Comparison of ENCODE assay signal across 28 mouse cellular contexts in genomic region chr7:112561504-112561903, GRCm38 (mm10).
A peak's percentile ranks its signal among the peaks of the same experiment; 100 is the strongest.
DNase-seq lines count a peak whose midpoint lies in the region; ATAC-seq lines count a peak whose summit lies in the region.
"Had no signal": no experiment of that assay in that cellular context is flagged by ENCODE, and none has a peak within 500 bp of the region (broad histone marks: within the 10 kb centered on the region; RNA-seq: fewer than 3 reads in every experiment).

No protein-coding gene starts in this region.

- H3K27me3 ChIP-seq in heart, embryonic 12.5 days (replicated peaks): no peaks in the 10 kb centered on the region
- no peaks in the 10 kb centered on the region for H3K27me3 ChIP-seq in kidney, embryonic 16.5 days (ENCODE audit: insufficient read depth, low read length)
- H3K27me3 ChIP-seq: embryonic facial prominence, embryonic 13.5 days; intestine, embryonic 15.5 days; limb, embryonic 13.5 days; lung, embryonic 15.5 days; Patski had no signal

- 0 out of 2 replicates have a peak, but pooled peaks cover 9% of the 10 kb centered on the region for H3K4me1 ChIP-seq in heart, embryonic 12.5 days (replicated peaks)
- no peaks in the 10 kb centered on the region for H3K4me1 ChIP-seq in kidney, embryonic 16.5 days (ENCODE audit: insufficient read depth, low read length)
- H3K4me1 ChIP-seq: embryonic facial prominence, embryonic 13.5 days; intestine, embryonic 15.5 days; limb, embryonic 13.5 days; lung, embryonic 15.5 days had no signal

- WGBS in heart, embryonic 12.5 days: 91% methylated on average over 3 of the region's 3 CpGs
- WGBS in kidney, embryonic 16.5 days: 88% methylated on average over 3 of the region's 3 CpGs

- peaks cover 52% of the 10 kb centered on the region for H3K36me3 ChIP-seq in heart, embryonic 12.5 days
- H3K36me3 ChIP-seq in kidney, embryonic 16.5 days (ENCODE audit: insufficient read depth, low read length): peaks cover 25% of the 10 kb centered on the region
- H3K36me3 ChIP-seq: G1E; intestine, embryonic 15.5 days had no signal

- H3K9ac ChIP-seq in heart, embryonic 12.5 days: no peak overlapping the region
- no peak overlapping the region for H3K9ac ChIP-seq in kidney, embryonic 16.5 days (replicated peaks; ENCODE audit: low read length)
- H3K9ac ChIP-seq: embryonic facial prominence, embryonic 13.5 days; intestine, embryonic 15.5 days; limb, embryonic 13.5 days; lung, embryonic 15.5 days had no signal

- H3K4me3 ChIP-seq in heart, embryonic 12.5 days: no peak overlapping the region
- no peak overlapping the region for H3K4me3 ChIP-seq in kidney, embryonic 16.5 days (ENCODE audit: low read length)
- H3K4me3 ChIP-seq: embryonic facial prominence, embryonic 13.5 days; gastrocnemius, adult 2 months; intestine, embryonic 15.5 days; limb, embryonic 13.5 days; lung, embryonic 15.5 days had no signal

- H3K9me3 ChIP-seq in heart, embryonic 12.5 days (replicated peaks): no peaks in the 10 kb centered on the region
- H3K9me3 ChIP-seq in kidney, embryonic 16.5 days (ENCODE audit: low read length): no peaks in the 10 kb centered on the region
- H3K9me3 ChIP-seq: embryonic facial prominence, embryonic 13.5 days; intestine, embryonic 15.5 days; limb, embryonic 13.5 days; lung, embryonic 15.5 days had no signal

- peak; percentile 34 for DNase-seq in cerebellum, adult 11-12 months
- no peak for DNase-seq in cerebellum, adult 8-10 months
- DNase-seq in heart, adult 18-20 months: peak; percentile 78 to 88
- no peak for DNase-seq in heart, postnatal 4 days
- DNase-seq in spleen, postnatal 10 days (ENCODE audit: low spot score in 2 of 2): no peak
- DNase-seq: adrenal gland, postnatal 36 days; gastrocnemius, adult 2 months; gastrocnemius, postnatal 36 days; kidney, adult 2 months; kidney, postnatal 4 days; right cerebral cortex, postnatal 25 days; thymus, adult 18-20 months; thymus, postnatal 25 days had no signal

- no peak overlapping the region for H3K4me2 ChIP-seq in heart, embryonic 12.5 days
- no peak overlapping the region for H3K4me2 ChIP-seq in kidney, embryonic 16.5 days (replicated peaks; ENCODE audit: low read depth, low read length)
- H3K4me2 ChIP-seq: embryonic facial prominence, embryonic 13.5 days; intestine, embryonic 15.5 days; limb, embryonic 13.5 days; liver, embryonic 11.5 days; lung, embryonic 15.5 days; midbrain, embryonic 11.5 days had no signal

- no peak for ATAC-seq in heart, embryonic 12.5 days (ENCODE audit: insufficient number of reproducible peaks, low FRiP score)
- no peak for ATAC-seq in kidney, embryonic 16.5 days (ENCODE audit: low FRiP score, low TSS enrichment)
- ATAC-seq: forebrain, embryonic 16.5 days; hindbrain, postnatal 0 days; intestine, embryonic 15.5 days; midbrain, embryonic 16.5 days; Patski had no signal

- H3K27ac ChIP-seq in heart, embryonic 12.5 days (ENCODE audit: poor library complexity, severe bottlenecking): 0 out of 2 replicates have a peak overlapping the region, but pooled peaks have one; percentile 28
- H3K27ac ChIP-seq in kidney, embryonic 16.5 days (ENCODE audit: low read length): no peak overlapping the region
- H3K27ac ChIP-seq: embryonic facial prominence, embryonic 13.5 days; gastrocnemius, adult 2 months; hindbrain, postnatal 0 days; intestine, embryonic 15.5 days; kidney, postnatal 0 days; limb, embryonic 13.5 days; lung, embryonic 15.5 days; stomach, postnatal 0 days had no signal

Comparison
In these comparisons a context has a peak if more than half of its experiments do, and no peak if none do; other contexts are left out.
1. DNase-seq: peak in cerebellum, adult 11-12 months (single experiment) and heart, adult 18-20 months (2 of 2); none in cerebellum, adult 8-10 months (single experiment), heart, postnatal 4 days (single experiment) and spleen, postnatal 10 days (0 of 2).